Mouse (Mus musculus) heart, postnatal 0 days (tissue): ENCODE results near the gene Rbp1.

Source experiments
- CTCF ChIP-seq: IDR thresholded peaks from 2 replicates; pipeline ENCODE4 v1.5.1; 2016; ENCODE audit warnings: antibody characterized with exemption, control low read depth, low read depth
- EP300 ChIP-seq: IDR thresholded peaks from 2 replicates; pipeline ENCODE4 v1.6.1; 2016; ENCODE audit warnings: antibody characterized with exemption, low read depth

DNA sequence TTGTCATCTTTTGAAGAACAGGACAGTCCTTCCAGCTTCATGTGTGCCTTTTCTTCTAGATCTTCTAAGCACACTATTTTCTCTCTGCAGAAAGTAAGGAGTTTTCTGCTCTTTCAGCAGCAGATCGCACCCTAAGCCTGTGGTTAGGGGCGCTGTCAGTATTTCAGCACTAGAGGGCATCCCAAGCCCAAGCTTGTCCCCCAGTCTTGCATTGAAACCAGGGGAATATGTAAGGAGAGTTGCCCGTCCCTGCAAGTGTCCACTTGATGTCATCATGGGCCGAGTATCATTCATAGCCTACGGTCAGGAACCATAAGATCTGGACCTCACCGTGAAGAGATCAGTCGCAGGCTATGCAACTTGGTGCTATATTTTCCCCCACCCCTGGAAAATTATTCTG, 4.8 kb upstream of the Rbp1 start:
- peak; percentile 69 for TF ChIP-seq CTCF
- no peak for TF ChIP-seq EP300
